Mouse (Mus musculus) liver, postnatal 0 days (tissue): ENCODE measurements around the gene Gm45713.

ENCODE experiments used
- CTCF ChIP-seq: sonication (generic); IDR thresholded peaks from 2 replicates; pipeline ENCODE4 v1.5.1; 2016; ENCODE audit warnings: antibody characterized with exemption, low read depth
- EP300 ChIP-seq: IDR thresholded peaks from 2 replicates; pipeline ENCODE4 v1.6.1; 2016; ENCODE audit warnings: antibody characterized with exemption, low read depth, mild to moderate bottlenecking

GRCm38 (mm10) chr7:45147267-45147666 is 11.2 kb upstream of the Gm45713 start:
- no peak for TF ChIP-seq CTCF
- no peak for TF ChIP-seq EP300
